Mouse (Mus musculus): ENCODE measurements around the gene Cenpa. TPM values are rescaled to one million over a fixed set of nuclear protein-coding genes. Genes with fewer than 3 reads are reported as not detected.

Cenpa gene
- total and polyA plus RNA-seq, 2 experiments from 2014 or later, result 15.1 to 42.4 TPM

GRCm38 (mm10) chr5:30621211-30621790 is 45.3 kb upstream of the Cenpa start:
- H3K9me3 ChIP-seq (ENCODE audit: low read length), result no peaks in the 10 kb centered on the region
- TF ChIP-seq CTCF (IDR thresholded peaks at IDR 0.05; ENCODE audit: low read depth), result no peak
- no peak overlapping the region for H3K27ac ChIP-seq (ENCODE audit: low read depth, low read length)
- H3K4me3 ChIP-seq (ENCODE audit: low read depth, low read length), result no peak overlapping the region
- no peaks in the 10 kb centered on the region for H3K36me3 ChIP-seq (ENCODE audit: insufficient read depth)
- peaks cover 16% of the 10 kb centered on the region for H3K27me3 ChIP-seq (ENCODE audit: insufficient read depth, low read length)
- ATAC-seq (no peak), DNase-seq (no peak)
- 93% methylated on average over 9 of the region's 9 CpGs for WGBS
- H3K9ac ChIP-seq, result no peak overlapping the region
- peaks cover 9% of the 10 kb centered on the region; the same call in 1 of the 2 replicates for H3K4me1 ChIP-seq (ENCODE audit: insufficient read depth)
- H3K4me2 ChIP-seq (ENCODE audit: low read depth), result no peak overlapping the region

GRCm38 (mm10) chr5:30621844-30622176 is 44.8 kb upstream of the Cenpa start:
- Histone ChIP-seq H3K9me3 (ENCODE audit: low read length) (no peaks in the 10 kb centered on the region), H3K9ac (peak overlapping the region; percentile 45; the same call in 1 of the 2 replicates), H3K36me3 (ENCODE audit: insufficient read depth) (no peaks in the 10 kb centered on the region), H3K4me2 (ENCODE audit: low read depth) (peak overlapping the region; percentile 57), H3K27me3 (ENCODE audit: insufficient read depth, low read length) (peaks cover 16% of the 10 kb centered on the region), H3K4me1 (ENCODE audit: insufficient read depth) (peaks cover 9% of the 10 kb centered on the region; the same call in 1 of the 2 replicates), H3K4me3 (ENCODE audit: low read depth, low read length) (peak overlapping the region; percentile 26), H3K27ac (ENCODE audit: low read depth, low read length) (no peak overlapping the region)
- ATAC-seq (no peak), DNase-seq (no peak)
- WGBS, result 57% methylated on average over 22 of the region's 22 CpGs
- no peak for TF ChIP-seq CTCF (IDR thresholded peaks at IDR 0.05; ENCODE audit: low read depth)

- Histone ChIP-seq H3K4me1 (ENCODE audit: insufficient read depth) (peaks cover 9% of the 10 kb centered on the region; the same call in 1 of the 2 replicates), H3K27me3 (ENCODE audit: insufficient read depth, low read length) (peaks cover 16% of the 10 kb centered on the region), H3K9me3 (ENCODE audit: low read length) (no peaks in the 10 kb centered on the region), H3K9ac (peak overlapping the region; percentile 45), H3K4me2 (ENCODE audit: low read depth) (peak overlapping the region; percentile 57), H3K27ac (ENCODE audit: low read depth, low read length) (no peak overlapping the region), H3K36me3 (ENCODE audit: insufficient read depth) (no peaks in the 10 kb centered on the region), H3K4me3 (ENCODE audit: low read depth, low read length) (peak overlapping the region; percentile 26)
- ATAC-seq (peak; percentile 70), DNase-seq (peak; percentile 52)
- 6% methylated on average over 69 of the region's 69 CpGs for WGBS
- no peak; the same call in 1 of the 2 replicates for TF ChIP-seq CTCF (IDR thresholded peaks at IDR 0.05; ENCODE audit: low read depth)
Observed at GRCm38 (mm10) chr5:30622177-30622840, 44.3 kb upstream of the Cenpa start.

- Histone ChIP-seq H3K4me3 (ENCODE audit: low read depth, low read length) (peak overlapping the region; percentile 26), H3K27me3 (ENCODE audit: insufficient read depth, low read length) (peaks cover 16% of the 10 kb centered on the region), H3K27ac (ENCODE audit: low read depth, low read length) (no peak overlapping the region), H3K9me3 (ENCODE audit: low read length) (no peaks in the 10 kb centered on the region), H3K4me2 (ENCODE audit: low read depth) (peak overlapping the region; percentile 57), H3K36me3 (ENCODE audit: insufficient read depth) (no peaks in the 10 kb centered on the region), H3K4me1 (ENCODE audit: insufficient read depth) (peaks cover 9% of the 10 kb centered on the region; the same call in 1 of the 2 replicates), H3K9ac (peak overlapping the region; percentile 45)
- DNase-seq, result peak; percentile 17
- WGBS, result 6% methylated on average over 10 of the region's 10 CpGs
- peak; percentile 21 for ATAC-seq
- no peak; the same call in 1 of the 2 replicates for TF ChIP-seq CTCF (IDR thresholded peaks at IDR 0.05; ENCODE audit: low read depth)
Observed at GRCm38 (mm10) chr5:30622841-30623185, 43.8 kb upstream of the Cenpa start.

GRCm38 (mm10) chr5:30623380-30623779 is 43.2 kb upstream of the Cenpa start:
- peaks cover 16% of the 10 kb centered on the region for H3K27me3 ChIP-seq (ENCODE audit: insufficient read depth, low read length)
- no peak for ATAC-seq
- H3K36me3 ChIP-seq (ENCODE audit: insufficient read depth), result no peaks in the 10 kb centered on the region
- no peak for DNase-seq
- 59% methylated on average over 2 of the region's 2 CpGs for WGBS
- H3K9me3 ChIP-seq (ENCODE audit: low read length), result no peaks in the 10 kb centered on the region
- H3K4me3 ChIP-seq (ENCODE audit: low read depth, low read length), result no peak overlapping the region
- no peak overlapping the region for H3K9ac ChIP-seq
- peaks cover 9% of the 10 kb centered on the region; the same call in 1 of the 2 replicates for H3K4me1 ChIP-seq (ENCODE audit: insufficient read depth)
- no peak for TF ChIP-seq CTCF (IDR thresholded peaks at IDR 0.05; ENCODE audit: low read depth)
- H3K4me2 ChIP-seq (ENCODE audit: low read depth), result no peak overlapping the region
- H3K27ac ChIP-seq (ENCODE audit: low read depth, low read length), result no peak overlapping the region

- WGBS, result 50% methylated on average over 1 of the region's 1 CpGs
- H3K4me1 ChIP-seq (ENCODE audit: insufficient read depth), result peaks cover 9% of the 10 kb centered on the region; the same call in 1 of the 2 replicates
- no peak for DNase-seq
- no peak overlapping the region for H3K4me3 ChIP-seq (ENCODE audit: low read depth, low read length)
- TF ChIP-seq CTCF (IDR thresholded peaks at IDR 0.05; ENCODE audit: low read depth), result no peak
- no peak overlapping the region for H3K27ac ChIP-seq (ENCODE audit: low read depth, low read length)
- no peak for ATAC-seq
- peaks cover 16% of the 10 kb centered on the region for H3K27me3 ChIP-seq (ENCODE audit: insufficient read depth, low read length)
- no peaks in the 10 kb centered on the region for H3K36me3 ChIP-seq (ENCODE audit: insufficient read depth)
- H3K4me2 ChIP-seq (ENCODE audit: low read depth), result no peak overlapping the region
- no peaks in the 10 kb centered on the region for H3K9me3 ChIP-seq (ENCODE audit: low read length)
- H3K9ac ChIP-seq, result no peak overlapping the region
Observed at GRCm38 (mm10) chr5:30624311-30624710, 42.3 kb upstream of the Cenpa start.

GRCm38 (mm10) chr5:30624908-30625307 is 41.7 kb upstream of the Cenpa start:
- ATAC-seq (no peak), DNase-seq (no peak)
- H3K27ac ChIP-seq (ENCODE audit: low read depth, low read length), result no peak overlapping the region
- WGBS, result 45% methylated on average over 4 of the region's 4 CpGs
- no peak overlapping the region for H3K4me3 ChIP-seq (ENCODE audit: low read depth, low read length)
- H3K4me1 ChIP-seq (ENCODE audit: insufficient read depth), result peaks cover 9% of the 10 kb centered on the region; the same call in 1 of the 2 replicates
- no peak for TF ChIP-seq CTCF (IDR thresholded peaks at IDR 0.05; ENCODE audit: low read depth)
- H3K36me3 ChIP-seq (ENCODE audit: insufficient read depth), result no peaks in the 10 kb centered on the region
- peaks cover 16% of the 10 kb centered on the region for H3K27me3 ChIP-seq (ENCODE audit: insufficient read depth, low read length)
- no peaks in the 10 kb centered on the region for H3K9me3 ChIP-seq (ENCODE audit: low read length)
- no peak overlapping the region for H3K9ac ChIP-seq
- H3K4me2 ChIP-seq (ENCODE audit: low read depth), result no peak overlapping the region
